Mouse (Mus musculus): ENCODE results near the gene Bbip1.
"Not testable (repeated sequence)": the region's sequence is repeated elsewhere in the genome, so short reads cannot be mapped to it uniquely, and the experiment has no call there.

The Bbip1 gene

DNA sequence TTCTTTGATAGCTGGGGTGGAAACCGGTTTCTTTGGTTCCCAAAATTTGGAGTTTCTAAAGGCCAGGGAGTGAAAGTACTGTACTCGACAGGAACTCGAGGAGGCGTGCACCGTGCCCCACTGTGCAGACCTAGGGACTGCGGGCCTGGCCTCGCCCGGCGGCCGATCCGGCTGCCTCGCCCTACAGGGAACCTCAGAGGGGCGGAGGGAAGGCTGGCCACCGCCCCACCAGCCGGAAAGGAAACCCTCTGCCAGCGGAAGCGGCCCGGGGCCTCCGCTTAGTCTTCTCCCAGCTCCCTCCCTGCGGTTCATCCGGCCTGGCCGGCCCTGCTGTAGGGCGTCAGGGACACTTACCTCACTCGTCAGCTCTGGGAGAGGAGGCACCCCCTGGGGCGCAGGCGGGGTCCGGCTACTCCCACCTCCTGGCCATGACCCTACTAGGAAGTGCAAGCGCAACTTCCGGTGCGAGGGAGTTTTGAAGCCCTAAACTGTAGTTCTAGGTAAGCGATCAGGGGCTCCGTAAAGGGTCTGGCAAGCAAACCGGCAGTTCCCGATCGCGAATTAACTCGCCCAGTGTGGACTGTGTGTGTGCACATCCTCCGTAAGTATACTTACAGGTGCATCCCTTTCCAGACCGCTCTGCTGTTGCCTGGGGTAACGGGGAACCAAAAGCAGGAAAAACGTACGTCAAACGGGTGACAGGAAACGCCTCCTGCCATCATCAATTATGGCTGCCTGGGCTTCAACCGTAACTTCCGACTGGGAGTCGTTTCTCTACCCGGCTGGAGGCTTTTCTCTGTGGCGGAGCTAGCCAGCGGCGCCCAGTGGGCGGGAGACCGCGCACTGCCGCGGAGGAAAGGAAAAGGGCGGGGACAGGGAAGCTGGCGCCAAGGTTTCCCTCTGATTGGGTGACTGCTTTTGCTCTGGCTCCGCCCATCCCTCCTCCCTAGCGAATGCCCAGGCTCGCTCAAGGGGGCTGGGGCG, at the start of gene Bbip1, which contains the start of gene Shoc2:
Bbip1 (minus strand) TSS at position 826 of the 984 bp plus-strand sequence.
Shoc2 (plus strand) TSS at position 505 of the 984 bp plus-strand sequence.
- peak; percentile 99 for DNase-seq (ENCODE audit: low read depth, low spot score)

DNA sequence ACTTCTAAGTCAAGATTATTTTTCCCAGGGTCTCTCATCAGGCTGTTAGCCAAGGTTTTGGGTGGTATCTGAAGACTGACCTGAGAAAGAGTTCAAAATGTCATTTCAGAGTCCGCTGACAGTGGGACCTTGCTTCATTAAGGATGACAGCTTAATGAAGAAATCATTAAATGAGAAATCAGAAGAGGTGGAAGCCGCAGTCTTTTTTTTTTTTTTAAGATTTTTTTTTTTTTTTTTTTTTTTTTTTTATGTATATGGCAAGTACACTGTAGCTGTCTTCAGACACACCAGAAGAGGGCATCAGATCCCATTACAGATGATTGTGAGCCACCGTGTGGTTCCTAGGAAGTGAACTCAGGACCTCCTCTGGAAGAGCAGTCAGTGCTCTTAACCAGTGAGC, 49.4 kb upstream of the Bbip1 start:
- DNase-seq (ENCODE audit: low read depth, low spot score) = no peak

DNA sequence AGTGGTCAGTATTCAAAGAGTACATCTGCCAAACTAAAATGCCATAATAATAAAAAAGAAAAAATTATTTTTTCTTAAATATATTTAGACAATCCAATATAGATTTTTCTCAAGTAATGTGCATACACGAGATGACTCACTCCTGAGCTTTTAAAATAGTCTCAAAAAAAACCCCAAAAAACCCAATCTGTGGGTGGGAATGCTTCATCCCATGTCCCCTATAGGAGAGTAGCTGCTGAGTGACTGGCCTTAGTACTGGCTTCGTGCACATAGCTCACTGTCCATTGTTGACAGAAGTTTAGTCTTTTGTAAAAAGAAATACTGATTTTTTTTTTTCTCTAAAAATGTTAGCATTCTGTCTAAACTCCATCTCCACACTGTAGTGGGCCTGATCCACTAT, 46.1 kb upstream of the Bbip1 start:
- no peak for DNase-seq (ENCODE audit: low read depth, low spot score)

DNA sequence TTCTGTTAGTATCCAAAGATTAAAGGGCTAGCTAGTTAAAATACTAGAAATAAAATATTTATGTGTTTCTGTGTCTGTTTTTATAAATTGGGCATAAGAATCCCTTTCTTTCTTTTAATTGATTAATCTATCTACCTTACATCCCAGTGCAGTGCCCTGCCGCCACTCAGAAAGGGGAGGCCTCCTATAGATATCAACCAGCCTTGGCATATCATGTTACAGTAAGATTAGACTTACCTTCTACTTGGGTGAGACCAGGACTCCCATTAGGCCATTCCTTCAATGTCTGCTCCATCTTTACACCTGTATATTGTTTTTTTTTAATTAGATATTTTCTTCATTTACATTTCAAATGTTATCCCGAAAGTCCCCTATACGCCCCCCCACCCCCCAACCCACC, 40.2 kb upstream of the Bbip1 start:
- DNase-seq (ENCODE audit: low read depth, low spot score) = no peak

DNA sequence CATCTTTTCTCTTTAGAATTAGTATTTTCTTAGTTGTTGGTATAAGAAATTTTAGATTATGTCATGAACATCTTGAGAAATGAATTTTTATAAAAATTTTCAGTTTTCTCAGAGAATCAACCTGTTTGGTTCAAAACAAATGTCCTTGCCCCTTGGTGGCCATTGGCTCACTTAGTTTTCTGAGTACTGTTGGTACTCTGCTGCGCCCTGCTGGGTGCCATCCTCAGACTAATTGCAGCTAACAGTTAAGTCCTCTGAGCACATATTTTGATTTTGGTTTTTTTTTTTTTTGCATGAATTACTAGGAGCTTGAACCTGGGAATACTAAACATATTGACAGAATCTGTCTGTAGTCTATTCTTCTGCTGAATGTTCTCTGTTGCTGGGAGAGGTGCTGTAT, 38.9 kb upstream of the Bbip1 start:
- DNase-seq (ENCODE audit: low read depth, low spot score) = peak; percentile 54

DNA sequence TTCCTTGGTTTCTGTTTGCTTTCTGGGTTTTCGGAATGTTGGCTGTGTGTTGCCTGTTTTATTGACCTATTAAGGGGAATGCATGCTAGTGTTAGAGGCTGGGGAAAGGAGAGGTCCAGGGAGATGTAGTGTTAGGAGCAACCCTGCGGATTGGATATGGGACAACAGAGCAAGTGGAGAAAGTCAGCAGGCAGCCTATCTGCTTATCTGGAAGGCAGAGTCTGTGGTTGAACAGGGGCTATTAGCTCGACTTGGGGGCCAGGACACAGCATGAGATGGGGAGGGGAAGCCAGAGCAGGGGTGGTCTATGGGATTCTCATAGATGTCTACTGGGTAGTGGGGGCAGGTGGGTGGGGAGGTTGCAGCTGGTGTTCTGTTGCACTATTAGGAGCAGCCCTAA, 37.6 kb upstream of the Bbip1 start:
- DNase-seq (ENCODE audit: low read depth, low spot score) = no peak

DNA sequence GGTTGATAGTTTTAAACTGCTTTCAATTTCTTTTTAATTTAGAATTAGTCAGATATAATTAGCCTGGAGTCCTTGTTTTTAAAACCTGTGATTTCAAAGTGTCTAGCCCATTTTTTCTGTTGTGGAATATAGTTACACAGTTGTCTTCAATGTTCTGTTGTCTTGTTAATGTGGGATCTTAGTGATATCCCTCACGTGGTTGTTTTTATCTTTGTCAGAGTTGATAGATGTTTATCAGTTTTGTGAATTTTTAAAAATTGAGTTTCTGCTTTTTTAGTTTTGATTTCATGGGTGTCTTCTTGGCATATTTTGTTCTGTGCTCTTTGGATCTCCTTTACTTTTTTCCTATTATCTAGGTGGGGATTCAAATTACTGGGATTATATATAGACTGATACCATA, 29.2 kb upstream of the Bbip1 start:
- DNase-seq (ENCODE audit: low read depth, low spot score) = no peak

DNA sequence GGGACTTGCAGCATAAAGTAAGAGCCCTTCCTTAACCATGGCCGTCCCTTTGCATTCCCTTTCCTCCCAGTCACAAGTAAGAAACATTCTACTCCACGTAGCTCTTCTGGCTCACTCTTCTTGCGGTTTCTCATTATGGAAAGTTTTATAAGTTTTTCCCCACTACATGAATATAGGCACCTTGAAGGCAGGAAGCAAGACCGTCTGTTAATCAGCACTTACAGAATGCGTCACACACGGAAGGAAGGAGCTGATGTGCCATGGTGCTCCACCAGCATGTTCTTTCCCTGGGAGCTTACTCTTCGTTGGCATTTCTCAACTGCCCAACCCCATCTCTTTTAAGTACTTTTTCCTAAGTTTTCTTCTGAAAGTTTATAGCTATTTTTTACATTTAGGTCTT, 27.5 kb upstream of the Bbip1 start:
- DNase-seq (ENCODE audit: low read depth, low spot score) = peak; percentile 57

DNA sequence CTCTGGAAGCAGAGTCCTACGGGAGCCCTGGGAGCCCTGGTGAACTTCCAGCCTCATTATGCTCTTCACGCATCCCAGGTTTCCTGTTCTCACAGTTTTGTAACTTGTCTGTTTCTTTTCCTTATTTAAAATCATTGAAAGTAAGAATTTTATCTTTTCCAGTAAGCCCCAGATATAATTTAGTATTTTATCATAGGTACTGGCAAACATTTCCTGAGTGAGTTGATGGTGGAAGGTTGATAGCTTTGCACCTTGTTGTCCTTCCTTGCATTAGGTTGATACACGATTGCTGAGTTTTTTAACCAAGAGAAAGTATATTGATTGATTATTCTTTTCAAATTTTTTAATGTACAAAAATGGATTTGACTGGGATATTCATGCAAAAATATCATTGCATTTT, 24.8 kb upstream of the Bbip1 start:
- DNase-seq (ENCODE audit: low read depth, low spot score) = no peak

DNA sequence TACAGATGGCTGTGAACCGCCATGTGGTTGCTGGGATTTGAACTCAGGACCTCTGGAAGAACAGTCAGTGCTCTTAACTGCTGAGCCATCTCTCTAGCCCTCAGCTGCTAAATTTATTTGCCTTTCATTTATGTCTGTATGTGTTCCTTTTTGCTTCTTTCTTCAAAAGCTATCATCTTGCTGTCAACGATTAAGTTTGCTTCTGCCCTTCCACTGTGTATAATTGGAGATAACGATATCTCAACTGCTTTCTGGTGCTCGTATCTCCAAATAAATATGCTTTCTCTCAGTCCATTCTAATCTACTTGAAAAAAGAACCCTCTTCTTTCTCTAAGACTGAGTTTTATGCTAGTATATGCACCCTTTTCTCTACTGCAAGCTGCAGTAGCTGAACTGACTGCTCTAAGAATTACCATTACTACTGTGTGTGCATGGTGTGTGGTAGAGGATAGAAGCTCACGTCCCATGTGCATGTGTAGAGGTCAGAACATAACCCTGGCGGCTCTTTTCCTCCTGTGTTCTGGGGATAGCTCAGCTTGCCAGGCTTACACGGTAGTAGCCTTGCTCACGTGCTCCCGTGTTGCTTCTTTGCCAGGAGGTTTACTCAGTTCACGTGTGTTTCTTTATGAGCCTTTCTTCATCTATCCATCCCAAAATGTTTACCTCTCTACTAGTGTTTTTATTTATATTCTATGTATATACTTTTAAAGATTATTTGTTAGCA, 20.6 kb upstream of the Bbip1 start:
- DNase-seq (ENCODE audit: low read depth, low spot score) = no peak

DNA sequence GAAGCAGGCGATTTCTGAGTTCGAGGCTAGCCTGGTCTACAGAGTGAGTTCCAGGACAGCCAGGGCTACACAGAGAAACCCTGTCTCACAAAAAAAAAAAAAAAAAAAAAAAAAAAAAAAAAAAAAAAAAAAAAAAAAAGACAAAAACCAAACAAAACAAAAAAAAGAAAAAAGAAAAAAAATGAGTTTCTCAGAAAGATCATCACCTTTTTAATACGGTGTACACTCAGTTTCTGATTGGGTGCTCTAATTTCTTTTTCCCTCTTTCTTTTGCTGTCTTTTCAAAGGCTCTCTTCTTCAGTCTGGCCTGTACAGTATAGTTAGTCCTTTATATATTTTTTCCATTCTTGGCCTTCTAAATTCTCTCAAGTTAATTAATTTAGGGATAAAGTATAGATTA, 19.9 kb upstream of the Bbip1 start:
- not testable (repeated sequence) for DNase-seq (ENCODE audit: low read depth, low spot score)

DNA sequence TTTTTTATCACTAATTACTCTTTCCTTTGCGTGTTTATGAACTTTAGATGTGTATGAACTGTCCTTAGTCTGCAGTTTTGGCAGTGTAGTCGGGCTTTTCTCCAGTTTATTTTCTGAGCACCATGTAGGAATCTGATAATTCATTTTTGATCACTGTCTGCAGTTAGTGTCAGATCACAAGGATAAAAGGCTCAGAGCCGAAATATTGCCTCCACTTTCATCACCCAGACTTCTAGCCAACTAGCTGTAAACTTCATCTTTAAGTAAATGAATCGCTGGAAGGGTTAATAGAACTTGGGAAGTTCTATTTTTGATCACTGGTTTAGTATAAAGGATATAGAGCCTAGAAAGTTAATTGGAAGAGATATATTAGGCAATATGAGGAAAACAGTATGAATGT, 18.1 kb upstream of the Bbip1 start:
- DNase-seq (ENCODE audit: low read depth, low spot score) = no peak

DNA sequence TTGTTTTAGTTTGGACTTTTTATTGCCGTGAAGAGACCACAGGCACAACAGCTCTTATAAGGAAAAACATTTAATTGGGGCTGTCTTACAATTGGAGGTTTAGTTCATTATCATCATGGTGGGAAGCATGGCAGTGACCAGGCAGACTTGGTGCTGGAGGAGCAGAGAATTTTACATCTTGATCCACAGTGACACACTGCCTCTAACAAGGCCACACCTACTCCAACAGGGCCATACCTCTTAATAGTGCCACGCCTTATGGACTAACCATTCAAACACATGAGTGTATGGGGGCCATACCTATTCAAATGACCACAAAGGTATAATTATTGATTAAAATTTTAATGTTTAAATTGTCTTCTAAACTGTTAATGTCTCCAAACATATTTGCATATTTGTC, 13.1 kb upstream of the Bbip1 start:
- DNase-seq (ENCODE audit: low read depth, low spot score) = no peak

DNA sequence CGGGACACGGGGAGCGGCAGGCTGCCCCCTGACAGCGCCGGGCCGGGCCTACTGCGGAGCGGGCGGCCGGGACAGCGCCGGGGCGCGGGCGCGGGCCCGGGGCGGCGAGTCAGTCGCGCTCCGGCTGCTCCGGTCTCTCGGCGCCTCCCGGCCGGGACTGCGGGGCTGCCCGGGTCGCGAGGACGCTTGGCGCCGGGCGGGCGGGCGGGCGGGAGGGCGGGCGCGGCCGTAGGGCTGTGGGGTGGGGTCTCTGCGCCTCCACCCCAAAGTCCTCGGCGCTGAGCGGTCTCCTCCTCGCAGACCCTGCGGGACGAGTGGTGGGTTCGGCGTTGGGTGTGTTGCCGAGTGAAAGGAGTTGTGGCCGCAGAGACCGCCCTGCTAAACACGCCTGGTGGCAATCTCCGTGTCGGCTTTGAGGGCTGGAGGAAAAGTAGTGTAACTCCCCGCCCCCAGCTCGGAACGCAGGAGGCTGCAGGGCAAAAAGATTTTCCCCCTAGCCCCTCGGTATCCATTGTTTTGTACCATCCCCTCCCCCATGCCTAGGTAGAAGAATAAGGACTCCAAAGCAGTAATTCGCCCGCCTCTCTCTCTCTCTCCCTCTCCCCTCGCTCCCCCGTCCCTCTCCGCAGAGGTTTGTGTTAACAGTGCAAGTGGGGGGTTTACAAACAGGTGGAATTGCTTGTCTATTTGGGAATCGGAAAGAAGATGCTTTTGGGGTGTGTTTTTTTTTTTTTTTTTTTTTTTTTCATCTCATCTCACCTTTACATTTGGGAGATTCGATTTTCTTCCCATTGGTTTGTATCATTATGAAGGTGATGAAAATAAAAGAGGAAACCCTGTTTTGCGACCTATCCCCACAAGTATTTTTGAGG, 980 bp upstream of the Bbip1 start:
- DNase-seq (ENCODE audit: low read depth, low spot score) = peak; percentile 64

DNA sequence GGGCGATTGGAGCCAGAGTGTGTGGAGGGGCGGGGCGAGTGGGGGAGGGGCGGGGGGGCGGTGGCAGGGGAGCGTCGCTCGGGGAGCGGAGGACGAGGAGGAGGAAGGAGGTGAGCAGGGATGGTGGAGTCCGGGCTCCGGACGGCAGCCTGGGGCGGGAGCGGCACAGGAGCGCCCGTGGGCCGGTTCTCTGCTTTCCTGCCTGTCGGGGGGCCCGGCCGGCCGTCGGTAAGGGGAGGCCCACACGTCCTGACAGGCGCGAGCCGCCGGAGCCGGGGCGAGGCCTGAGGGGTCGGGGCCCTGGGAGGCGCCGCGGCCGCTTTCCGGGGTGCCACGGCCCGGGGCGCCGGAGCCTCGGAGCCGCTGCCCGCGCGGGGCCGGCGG, 351 bp upstream of the Bbip1 start:
- DNase-seq (ENCODE audit: low read depth, low spot score) = no peak

DNA sequence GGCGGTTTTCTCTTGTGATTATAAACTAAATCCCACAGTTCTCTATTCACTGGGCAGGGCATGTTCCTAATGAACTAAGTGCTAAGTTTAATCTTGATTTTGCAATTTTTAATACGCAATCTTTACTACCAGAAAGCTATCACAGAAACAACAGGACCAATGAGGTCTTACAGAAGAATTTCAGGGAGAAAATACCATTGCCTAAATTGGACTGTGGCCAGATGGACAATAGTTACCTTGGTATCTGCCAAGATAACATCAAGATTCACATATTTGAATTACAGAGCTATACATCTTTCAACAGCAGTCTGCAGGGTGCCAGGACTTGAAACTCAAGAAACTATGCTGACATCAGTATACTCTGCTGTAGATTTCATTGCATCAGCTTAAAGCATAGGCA, 2.1 kb downstream of the Bbip1 start:
- DNase-seq (ENCODE audit: low read depth, low spot score) = no peak

DNA sequence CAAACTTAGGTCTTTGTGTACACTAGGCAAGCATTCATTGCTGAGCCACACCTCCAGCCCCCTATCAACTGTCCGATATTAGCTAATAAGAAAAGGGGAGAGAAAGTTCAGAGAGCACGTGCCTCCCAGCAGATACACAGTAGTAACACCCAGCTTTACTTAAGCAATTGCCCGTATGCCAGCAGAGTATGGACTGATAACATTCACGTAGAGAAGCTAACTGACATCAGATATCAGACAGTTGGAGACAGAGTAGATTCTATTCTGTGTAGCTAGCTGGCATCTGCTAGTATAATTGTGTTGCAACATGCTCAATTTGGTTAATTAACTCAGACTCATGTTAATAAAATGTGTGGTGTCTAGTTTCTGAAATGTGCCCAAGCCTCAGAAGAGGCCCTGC, 3.3 kb downstream of the Bbip1 start:
- no peak for DNase-seq (ENCODE audit: low read depth, low spot score)

DNA sequence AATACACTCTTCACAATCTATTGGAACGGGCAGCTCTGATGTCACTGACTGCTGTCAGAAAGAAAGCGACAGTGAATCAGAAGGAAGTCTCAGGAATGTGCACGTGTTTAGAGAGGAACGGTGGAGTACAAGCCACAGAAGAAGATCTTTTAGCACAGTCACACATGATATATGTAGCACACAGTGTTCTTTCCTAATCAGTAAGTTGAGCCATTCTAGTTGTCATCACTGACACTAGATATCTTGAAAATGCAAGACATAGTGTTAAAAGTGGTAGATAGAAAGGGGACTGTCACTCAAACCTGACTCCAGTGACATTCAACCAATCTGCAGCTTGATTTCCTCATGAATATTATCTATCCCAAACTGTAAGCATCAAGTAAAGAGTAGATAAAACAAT, 5.0 kb downstream of the Bbip1 start:
- no peak for DNase-seq (ENCODE audit: low read depth, low spot score)

DNA sequence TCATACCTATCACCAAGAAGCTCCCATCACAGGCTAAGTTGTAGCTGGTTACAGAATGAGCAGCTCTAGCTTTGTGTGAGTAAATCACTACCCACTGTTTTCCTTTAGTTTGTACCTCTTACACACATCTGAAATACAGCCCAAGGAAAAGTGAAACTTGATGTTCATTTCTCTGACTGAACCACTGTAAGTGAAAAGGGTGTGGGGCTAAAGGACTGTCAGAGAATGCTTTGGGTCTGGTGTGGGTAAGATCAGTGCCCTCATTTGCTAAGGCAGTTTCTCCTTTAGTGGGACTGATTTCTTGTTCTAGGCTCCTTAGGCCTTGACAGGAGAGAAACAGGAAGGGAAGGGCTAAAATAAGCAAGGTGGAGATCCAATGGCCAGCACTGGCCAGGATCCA, 10.4 kb downstream of the Bbip1 start:
- no peak for DNase-seq (ENCODE audit: low read depth, low spot score)

DNA sequence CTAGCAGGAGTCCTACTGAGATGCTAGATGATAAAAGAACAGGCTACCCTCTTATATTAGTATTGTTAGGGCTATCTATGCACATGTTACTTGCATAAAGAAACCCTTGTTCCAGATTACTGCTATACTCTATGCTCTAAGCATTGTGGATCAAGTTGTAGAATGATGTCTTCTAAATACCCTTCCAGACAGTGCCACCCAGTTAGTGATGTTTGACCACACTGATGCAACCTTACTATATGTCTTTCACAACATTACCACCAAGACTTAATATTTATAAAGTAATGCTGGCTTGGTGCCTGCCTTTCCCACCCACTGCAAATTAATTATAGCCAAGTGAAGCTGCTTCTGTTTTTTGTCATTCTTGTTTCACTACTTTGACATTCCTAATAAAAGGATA, 11.4 kb downstream of the Bbip1 start:
- DNase-seq (ENCODE audit: low read depth, low spot score) = no peak

DNA sequence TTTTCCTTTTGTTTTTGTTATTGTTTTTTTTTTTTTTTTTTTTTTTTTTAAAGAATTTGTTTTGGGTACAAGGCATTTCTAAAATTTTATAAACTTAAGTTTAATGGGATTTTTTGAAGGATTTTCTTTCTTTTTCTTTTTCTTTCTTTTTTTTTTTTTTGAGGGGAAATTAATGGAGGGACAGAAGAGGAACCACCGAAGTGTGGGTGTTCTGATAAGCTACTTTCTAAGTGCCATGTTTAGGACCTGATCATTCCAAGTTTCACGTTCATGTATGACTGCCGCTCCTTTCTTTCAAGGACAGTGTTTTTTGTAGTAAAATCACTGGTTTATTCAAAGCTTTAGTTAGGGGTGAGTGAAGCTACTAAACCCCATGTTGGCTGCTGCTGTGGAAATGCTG, 15.2 kb downstream of the Bbip1 start:
- no peak for DNase-seq (ENCODE audit: low read depth, low spot score)

DNA sequence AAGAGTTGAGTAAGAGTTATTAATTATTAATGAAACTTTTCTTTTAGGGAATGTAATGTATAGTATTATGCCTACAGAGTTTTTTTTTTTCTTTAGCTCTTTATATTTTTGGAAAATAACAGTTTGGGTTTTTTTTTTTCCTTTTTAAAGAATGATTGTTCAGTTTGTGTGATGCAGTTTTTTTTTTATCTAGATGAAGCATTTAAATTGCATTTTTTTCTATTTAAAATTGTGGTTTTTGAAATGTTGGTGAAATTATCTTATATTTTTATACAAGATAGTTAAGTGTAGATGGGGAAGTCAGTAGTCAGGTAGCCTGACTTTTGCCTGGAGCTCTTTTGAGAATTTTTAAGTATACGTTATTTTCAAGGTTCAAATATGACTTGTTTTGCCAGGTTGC, 17.7 kb downstream of the Bbip1 start:
- no peak for DNase-seq (ENCODE audit: low read depth, low spot score)

Measured in CD4-positive, CD25-positive, alpha-beta regulatory T cell, adult 2 months (primary cell).